Mouse (Mus musculus) embryonic fibroblast, embryonic 13.5 days (primary cell): ENCODE measurements at regions not wholly inside any gene's neighbourhood (a gene's known extent, or its start where the extent isn't known, plus 50 kb on each side); places are given as distances from the start of the nearest gene placed in this dataset.

Source experiments
- CTCF ChIP-seq: IDR thresholded peaks from 2 replicates; pipeline ENCODE4 v1.5.1; 2011; ENCODE audit warnings: mild to moderate bottlenecking, control low read depth, low read length, moderate library complexity, borderline replicate concordance; ENCODE audit not compliant: insufficient read depth
- POLR2A ChIP-seq: IDR thresholded peaks from 2 replicates; pipeline ENCODE4 v1.6.1; 2011; ENCODE audit warnings: low read depth, mild to moderate bottlenecking, control low read depth, low read length, moderate library complexity

GRCm38 (mm10) chr5:53398428-53399058, 67.4 kb upstream of the Rbpj start:
- no peak for TF ChIP-seq CTCF
- no peak for TF ChIP-seq POLR2A
